Mouse (Mus musculus) Patski (cell line): ENCODE measurements at regions not wholly inside any gene's neighbourhood (a gene's known extent, or its start where the extent isn't known, plus 50 kb on each side); places are given as distances from the start of the nearest gene placed in this dataset.

Source experiments
- ATAC-seq: fragments of 100-300 bp; one replicate; pipeline ENCODE4 v1.8.0; 2021
- CTCF ChIA-PET: fragments of 350-600 bp; sonication (Branson Sonifier 250); formaldehyde crosslinking; loops from one replicate; lab custom pipeline; 2022; ENCODE audit warnings: inconsistent platforms; lab: Charles Lee
- POLR2A ChIA-PET: fragments of 350-600 bp; sonication (Branson Sonifier 250); formaldehyde crosslinking; loops from one replicate; lab custom pipeline; 2022; ENCODE audit warnings: antibody characterized with exemption, inconsistent platforms; lab: Charles Lee
- DNase-seq: peaks from one replicate; pipeline ENCODE4 v3.0.0-alpha.2; 2011; ENCODE audit warnings: low read depth, low spot score
- H3K27me3 ChIP-seq: fragments of 371-371 bp; one replicate; pipeline ENCODE4 v1.5.1; 2021
- CTCF ChIP-seq: fragments of 100-300 bp; IDR thresholded peaks from one replicate; pipeline ENCODE4 v1.5.1; 2021
- in situ Hi-C: fragments of 300-500 bp; cut with MboI; formaldehyde crosslinking; loops from 3 replicates; pipeline ENCODE4 v1.11.1; 2018; ENCODE audit warnings: low pct_unique_long_range_greater_than_20kb, mixed read lengths

DNA sequence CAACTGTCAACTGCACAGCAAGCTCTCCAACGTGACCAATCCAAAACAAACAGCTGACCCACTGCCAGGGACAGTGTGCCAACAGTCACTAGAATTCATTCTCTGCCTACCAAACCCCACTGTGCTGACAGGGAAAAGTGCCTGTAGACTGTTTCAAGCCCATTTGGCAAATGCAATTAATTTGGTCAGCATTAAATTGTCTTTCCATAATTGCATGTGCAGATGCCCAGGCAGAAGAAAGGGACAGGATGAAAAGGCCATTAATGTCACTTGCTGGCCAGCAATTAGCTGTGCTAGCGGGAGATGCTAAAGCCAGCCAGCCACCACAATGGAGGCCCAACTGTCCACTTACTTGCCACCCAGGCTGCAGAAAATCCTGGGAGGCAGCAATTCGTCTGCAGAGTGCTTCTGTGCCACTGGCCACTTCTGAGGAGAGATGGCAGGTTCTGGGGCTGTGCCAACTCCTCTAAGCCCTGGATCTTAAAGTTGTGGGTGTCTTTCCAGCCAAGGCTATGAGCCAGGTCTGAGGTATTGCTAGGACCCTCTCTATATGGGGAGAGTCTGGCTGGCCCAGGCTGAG is 108.8 kb upstream of the Kdm8 start:
- in situ Hi-C loops = no loop called here
- CTCF ChIA-PET = no interaction called here
- DNase-seq (no peak), ATAC-seq (no peak)
- H3K27me3 ChIP-seq = no peaks in the 10 kb centered on the region
- TF ChIP-seq CTCF = no peak
- POLR2A ChIA-PET = no interaction called here

DNA sequence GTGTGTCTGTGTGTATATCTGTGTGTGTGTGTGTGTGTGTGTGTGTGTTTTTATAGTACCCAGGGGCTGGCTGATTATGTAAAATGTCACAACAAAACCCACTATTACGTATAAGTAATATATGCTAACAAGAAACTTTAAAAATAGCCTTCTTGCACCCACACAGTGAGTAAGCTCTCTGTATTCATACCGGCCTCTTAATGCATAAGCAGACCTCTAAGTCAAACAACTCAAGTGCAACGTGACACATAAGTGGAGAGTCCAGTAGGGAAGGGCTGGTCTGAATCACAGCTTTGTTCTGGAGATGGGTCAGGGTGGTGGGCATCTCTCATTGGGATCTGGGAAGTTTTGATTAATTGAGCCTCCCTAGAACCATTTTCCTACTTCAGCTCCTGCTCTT is 107.7 kb upstream of the Kdm8 start:
- ATAC-seq (no peak), DNase-seq (no peak)
- no peak for TF ChIP-seq CTCF
- ChIA-PET CTCF (no interaction called here), POLR2A (no interaction called here)
- H3K27me3 ChIP-seq = no peaks in the 10 kb centered on the region
- in situ Hi-C loops = no loop called here

GRCm38 (mm10) chr7:125338177-125338751 is 106.2 kb upstream of the Kdm8 start:
- no peak for TF ChIP-seq CTCF
- POLR2A ChIA-PET = no interaction called here

DNA sequence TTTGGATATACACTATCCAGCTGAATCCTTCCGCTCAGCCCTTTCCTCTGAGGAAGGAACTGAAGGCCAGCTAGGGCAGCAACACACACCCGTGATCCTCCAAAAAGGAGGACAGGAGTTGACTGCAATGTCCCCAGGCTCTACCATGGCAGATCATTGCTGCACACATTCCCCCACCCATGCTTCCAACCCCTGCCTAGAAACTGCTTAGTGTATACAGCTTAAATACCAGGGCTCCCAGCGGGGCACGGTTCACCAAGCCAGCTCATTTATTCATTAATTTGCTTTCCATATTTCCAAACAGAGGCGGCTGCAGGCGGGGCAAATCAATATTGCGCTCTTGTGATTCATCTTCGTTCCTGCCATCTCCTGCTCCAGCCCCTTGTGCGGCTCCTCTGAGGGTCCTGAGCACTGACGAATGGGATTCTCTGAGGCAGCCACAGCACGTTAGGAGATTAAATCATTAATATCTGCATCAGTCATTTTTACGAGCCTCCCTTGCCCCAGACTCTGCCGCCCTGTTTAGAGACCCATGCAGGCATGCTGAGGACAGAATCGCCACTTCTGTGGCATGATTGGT is 104.1 kb upstream of the Kdm8 start:
- no peaks in the 10 kb centered on the region for H3K27me3 ChIP-seq
- no peak for TF ChIP-seq CTCF
- ATAC-seq (no peak), DNase-seq (no peak)
- CTCF ChIA-PET = no interaction called here
- POLR2A ChIA-PET = no interaction called here
- in situ Hi-C loops = no loop called here

More at GRCm38 (mm10) chr7:125338177-125338751, 106.2 kb upstream of the Kdm8 start:
- DNase-seq = no peak
- no peaks in the 10 kb centered on the region for H3K27me3 ChIP-seq
- in situ Hi-C loops = no loop called here
- no peak for ATAC-seq
- CTCF ChIA-PET = no interaction called here

GRCm38 (mm10) chr7:125349606-125350005 is 94.9 kb upstream of the Kdm8 start:
- ChIA-PET CTCF (no interaction called here), POLR2A (no interaction called here)
- no peaks in the 10 kb centered on the region for H3K27me3 ChIP-seq
- DNase-seq (no peak), ATAC-seq (no peak)
- in situ Hi-C loops = no loop called here
- TF ChIP-seq CTCF = no peak

GRCm38 (mm10) chr7:125354211-125354610 is 90.3 kb upstream of the Kdm8 start:
- POLR2A ChIA-PET = no interaction called here
- CTCF ChIA-PET = interaction anchor here (1.1 kb wide), 1 partner anchor 24 kb away, joined by 3 read pairs; no protein-coding TSS in a partner anchor
- ATAC-seq (no peak), DNase-seq (no peak)
- H3K27me3 ChIP-seq = no peaks in the 10 kb centered on the region
- TF ChIP-seq CTCF = no peak
- in situ Hi-C loops = no loop called here

- in situ Hi-C loops = no loop called here
- no peak for TF ChIP-seq CTCF
- ATAC-seq = no peak
- ChIA-PET POLR2A (no interaction called here), CTCF (no interaction called here)
- no peaks in the 10 kb centered on the region for H3K27me3 ChIP-seq
- no peak for DNase-seq
Measured at GRCm38 (mm10) chr7:125354956-125355355, 89.5 kb upstream of the Kdm8 start.

- ChIA-PET POLR2A (no interaction called here), CTCF (no interaction called here)
- ATAC-seq (no peak), DNase-seq (no peak)
- TF ChIP-seq CTCF = no peak
- in situ Hi-C loops = no loop called here
- H3K27me3 ChIP-seq = no peaks in the 10 kb centered on the region
Measured at GRCm38 (mm10) chr7:125358016-125358415, 86.5 kb upstream of the Kdm8 start.

- DNase-seq (no peak), ATAC-seq (no peak)
- in situ Hi-C loops = loop anchor here (25.0 kb wide), 2 partner anchors 996 to 1846 kb away; no protein-coding TSS in a partner anchor
- TF ChIP-seq CTCF = no peak
- ChIA-PET CTCF (no interaction called here), POLR2A (no interaction called here)
- H3K27me3 ChIP-seq = no peaks in the 10 kb centered on the region
Measured at GRCm38 (mm10) chr7:125383021-125383420, 61.5 kb upstream of the Kdm8 start.

DNA sequence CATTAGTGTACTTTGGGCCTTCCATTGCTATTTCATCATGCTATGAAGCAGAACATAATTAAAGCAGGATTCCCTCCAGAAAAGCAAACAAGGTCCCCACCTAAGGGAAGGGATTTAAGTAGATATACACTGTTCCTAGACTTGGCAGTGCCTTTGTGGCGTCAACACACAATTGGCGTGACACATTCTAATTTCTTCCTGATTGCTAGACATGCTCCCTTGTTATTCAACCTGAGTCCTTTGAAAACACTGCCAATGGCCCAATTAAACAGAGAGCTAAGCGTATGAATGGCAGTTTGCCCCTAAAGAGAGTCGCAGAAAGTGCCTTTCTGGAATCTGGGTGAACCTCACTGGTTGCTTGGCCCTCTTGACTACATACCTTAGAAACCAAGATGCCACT is 60.3 kb upstream of the Kdm8 start:
- no peaks in the 10 kb centered on the region for H3K27me3 ChIP-seq
- ChIA-PET CTCF (no interaction called here), POLR2A (no interaction called here)
- TF ChIP-seq CTCF = no peak
- no peak for DNase-seq
- in situ Hi-C loops = loop anchor here (25.0 kb wide), 2 partner anchors 997 to 1847 kb away; no protein-coding TSS in a partner anchor
- no peak for ATAC-seq

DNA sequence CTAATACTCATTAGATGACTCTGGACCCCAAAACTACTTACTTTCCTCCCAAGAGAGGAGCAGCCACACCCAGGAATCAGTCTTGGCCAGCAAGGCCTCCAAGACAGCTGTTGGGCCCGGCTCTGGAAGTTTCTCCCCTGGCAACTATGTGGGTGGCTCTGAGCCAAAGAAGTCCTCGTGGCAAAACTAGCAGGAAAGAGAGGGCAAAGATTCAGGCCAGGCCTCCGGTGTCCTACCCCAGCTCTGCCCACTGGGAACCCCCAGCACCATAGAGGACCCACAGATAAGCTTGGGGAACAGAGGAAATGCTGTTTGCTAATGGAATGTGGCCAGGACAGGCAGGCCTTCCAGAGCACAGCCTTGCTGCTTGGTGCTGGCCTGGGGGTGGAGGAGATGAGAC is 51.9 kb upstream of the Kdm8 start:
- no peak for TF ChIP-seq CTCF
- no peak for DNase-seq
- POLR2A ChIA-PET = no interaction called here
- no peaks in the 10 kb centered on the region for H3K27me3 ChIP-seq
- in situ Hi-C loops = loop anchor here (10.0 to 25.0 kb wide), 4 partner anchors 1005 to 1855 kb away; no protein-coding TSS in a partner anchor
- CTCF ChIA-PET = no interaction called here
- ATAC-seq = no peak
